Mouse (Mus musculus) forebrain, embryonic 16.5 days (tissue): Measurements from ENCODE around the gene Rabep2. TPM values are rescaled to one million over a fixed set of nuclear protein-coding genes. Genes with fewer than 3 reads are reported as not detected.

Experiments
- ATAC-seq: fragments of 200-750 bp; cut with Nextera tagmentation; 2 replicates; pipeline ENCODE4 v1.8.0; 2017; ENCODE audit warnings: mild to moderate bottlenecking, moderate library complexity
- H3K27ac ChIP-seq: fragments of 300-500 bp; sonication (generic); 2 replicates; pipeline ENCODE4 v1.5.1; 2014; ENCODE audit warnings: low read length, control low read depth
- H3K27me3 ChIP-seq: fragments of 300-500 bp; sonication (generic); replicated peaks from 2 replicates; pipeline ENCODE4 v1.6.1; 2014; ENCODE audit warnings: low read length; ENCODE audit not compliant: control insufficient read depth, insufficient read depth
- H3K36me3 ChIP-seq: fragments of 300-500 bp; sonication (generic); 2 replicates; pipeline ENCODE4 v1.6.1; 2014; ENCODE audit not compliant: control insufficient read depth, insufficient read depth
- H3K4me1 ChIP-seq: fragments of 300-500 bp; sonication (generic); replicated peaks from 2 replicates; pipeline ENCODE4 v1.6.1; 2014; ENCODE audit warnings: low read length; ENCODE audit not compliant: control insufficient read depth, insufficient read depth
- H3K4me2 ChIP-seq: fragments of 300-500 bp; sonication (generic); 2 replicates; pipeline ENCODE4 v1.6.1; 2014; ENCODE audit warnings: mild to moderate bottlenecking, low read length, control low read depth
- H3K4me3 ChIP-seq: fragments of 300-500 bp; sonication (generic); replicated peaks from 2 replicates; pipeline ENCODE4 v1.5.1; 2014; ENCODE audit warnings: mild to moderate bottlenecking, low read length, control low read depth
- H3K9ac ChIP-seq: fragments of 300-500 bp; sonication (generic); replicated peaks from 2 replicates; pipeline ENCODE4 v1.6.1; 2014; ENCODE audit warnings: low read depth, low read length, control low read depth
- H3K9me3 ChIP-seq: fragments of 300-500 bp; sonication (generic); 2 replicates; pipeline ENCODE4 v1.6.1; 2016; ENCODE audit warnings: low read length; ENCODE audit not compliant: control insufficient read depth
- WGBS: fragments of 180-500 bp; shearing (Covaris S2); extraction: QIAGEN DNeasy Blood & Tissue Kit; methylation state at CpG from one replicate; pipeline ENCODE4 v1.1.7; 2014; 5-methylcytosine and 5-hydroxymethylcytosine counted together
- polyA plus RNA-seq: library from polyadenylated mRNA; unstranded; fragments of >200 nt; fragmentation: Nextera tagmentation; extraction: Ambion mirVana; gene quantifications from 2 replicates; pipeline ENCODE4 v1.2.1, GENCODE M21; 2015

Gene Rabep2
- polyA plus RNA-seq, 1 experiment from 2014 or later = 26.5 TPM

- Histone ChIP-seq H3K36me3 (no peaks in the 10 kb centered on the region), H3K4me3 (no peak overlapping the region), H3K4me1 (peaks cover 16% of the 10 kb centered on the region), H3K27me3 (no peaks in the 10 kb centered on the region), H3K4me2 (no peak overlapping the region), H3K27ac (no peak overlapping the region), H3K9ac (no peak overlapping the region), H3K9me3 (no peaks in the 10 kb centered on the region)
- WGBS = 75% methylated on average over 12 of the region's 13 CpGs
- ATAC-seq = no peak
Observed at GRCm38 (mm10) chr7:126427323-126427860, 1.2 kb upstream of the Rabep2 start.

GRCm38 (mm10) chr7:126428154-126428553, 405 bp upstream of the Rabep2 start:
- Histone ChIP-seq H3K9me3 (no peaks in the 10 kb centered on the region), H3K4me2 (peak overlapping the region; percentile 74), H3K27me3 (no peaks in the 10 kb centered on the region), H3K4me1 (peaks cover 16% of the 10 kb centered on the region), H3K27ac (peak overlapping the region; percentile 77), H3K9ac (peak overlapping the region; percentile 85), H3K36me3 (no peaks in the 10 kb centered on the region), H3K4me3 (peak overlapping the region; percentile 83)
- no peak for ATAC-seq
- WGBS = 25% methylated on average over 4 of the region's 4 CpGs

GRCm38 (mm10) chr7:126429503-126429898, 942 bp downstream of the Rabep2 start:
- H3K4me1 ChIP-seq = peaks cover 16% of the 10 kb centered on the region
- H3K4me2 ChIP-seq = peak overlapping the region; percentile 74
- H3K9ac ChIP-seq = peak overlapping the region; percentile 85
- 0 out of 2 replicates have a peak, but pooled peaks have one; percentile 3 for ATAC-seq
- no peaks in the 10 kb centered on the region for H3K9me3 ChIP-seq
- no peak overlapping the region for H3K27ac ChIP-seq
- no peaks in the 10 kb centered on the region for H3K36me3 ChIP-seq
- peak overlapping the region; percentile 83 for H3K4me3 ChIP-seq
- 22% methylated on average over 15 of the region's 15 CpGs for WGBS
- no peaks in the 10 kb centered on the region for H3K27me3 ChIP-seq

GRCm38 (mm10) chr7:126430167-126430566, 1.6 kb downstream of the Rabep2 start:
- no peak overlapping the region; the same call in 1 of the 2 replicates for H3K9ac ChIP-seq
- no peaks in the 10 kb centered on the region for H3K9me3 ChIP-seq
- no peak for ATAC-seq

GRCm38 (mm10) chr7:126434726-126435125, 6.2 kb downstream of the Rabep2 start:
- Histone ChIP-seq H3K9me3 (no peaks in the 10 kb centered on the region), H3K27me3 (no peaks in the 10 kb centered on the region), H3K4me3 (no peak overlapping the region), H3K4me2 (no peak overlapping the region), H3K4me1 (peaks cover 3% of the 10 kb centered on the region), H3K9ac (no peak overlapping the region), H3K36me3 (no peaks in the 10 kb centered on the region), H3K27ac (no peak overlapping the region)
- ATAC-seq = no peak
- 86% methylated on average over 7 of the region's 7 CpGs for WGBS

More at GRCm38 (mm10) chr7:126430167-126430566, 1.6 kb downstream of the Rabep2 start:
- Histone ChIP-seq H3K27ac (no peak overlapping the region), H3K4me3 (no peak overlapping the region), H3K36me3 (no peaks in the 10 kb centered on the region), H3K4me2 (no peak overlapping the region), H3K4me1 (peaks cover 16% of the 10 kb centered on the region), H3K27me3 (no peaks in the 10 kb centered on the region)

- H3K4me3 ChIP-seq = no peak overlapping the region
- H3K4me2 ChIP-seq = no peak overlapping the region
- H3K27me3 ChIP-seq = no peaks in the 10 kb centered on the region
- no peak for ATAC-seq
- H3K4me1 ChIP-seq = no peaks in the 10 kb centered on the region
- H3K9ac ChIP-seq = no peak overlapping the region
- no peaks in the 10 kb centered on the region for H3K9me3 ChIP-seq
- H3K27ac ChIP-seq = no peak overlapping the region
- WGBS = 81% methylated on average over 3 of the region's 3 CpGs
- H3K36me3 ChIP-seq = no peaks in the 10 kb centered on the region
Observed at GRCm38 (mm10) chr7:126435801-126436200, 7.2 kb downstream of the Rabep2 start.

GRCm38 (mm10) chr7:126436851-126437250, 8.3 kb downstream of the Rabep2 start:
- H3K4me1 ChIP-seq = no peaks in the 10 kb centered on the region
- H3K9me3 ChIP-seq = no peaks in the 10 kb centered on the region
- no peak overlapping the region for H3K4me2 ChIP-seq
- no peaks in the 10 kb centered on the region for H3K27me3 ChIP-seq
- peaks cover 2% of the 10 kb centered on the region; the same call in 1 of the 2 replicates for H3K36me3 ChIP-seq
- H3K27ac ChIP-seq = no peak overlapping the region
- no peak overlapping the region for H3K9ac ChIP-seq
- no peak for ATAC-seq
- WGBS = 24% methylated on average over 8 of the region's 8 CpGs
- H3K4me3 ChIP-seq = no peak overlapping the region

- Histone ChIP-seq H3K27ac (no peak overlapping the region), H3K4me3 (no peak overlapping the region), H3K27me3 (no peaks in the 10 kb centered on the region), H3K4me2 (no peak overlapping the region), H3K4me1 (no peaks in the 10 kb centered on the region), H3K36me3 (peaks cover 9% of the 10 kb centered on the region; the same call in 1 of the 2 replicates), H3K9ac (no peak overlapping the region), H3K9me3 (no peaks in the 10 kb centered on the region)
- WGBS = 78% methylated on average over 8 of the region's 9 CpGs
- ATAC-seq = no peak
Observed at GRCm38 (mm10) chr7:126440134-126440533, 11.6 kb downstream of the Rabep2 start.

GRCm38 (mm10) chr7:126443997-126444396, 15.4 kb downstream of the Rabep2 start:
- WGBS = 93% methylated on average over 10 of the region's 10 CpGs
- peaks cover 12% of the 10 kb centered on the region for H3K36me3 ChIP-seq

GRCm38 (mm10) chr7:126444536-126444935, 16.0 kb downstream of the Rabep2 start:
- WGBS = 93% methylated on average over 9 of the region's 9 CpGs
- Histone ChIP-seq H3K9me3 (no peaks in the 10 kb centered on the region), H3K4me2 (no peak overlapping the region), H3K27ac (no peak overlapping the region), H3K36me3 (peaks cover 12% of the 10 kb centered on the region), H3K4me3 (no peak overlapping the region), H3K4me1 (no peaks in the 10 kb centered on the region), H3K9ac (no peak overlapping the region), H3K27me3 (no peaks in the 10 kb centered on the region)
- ATAC-seq = no peak

More at GRCm38 (mm10) chr7:126443997-126444396, 15.4 kb downstream of the Rabep2 start:
- H3K27ac ChIP-seq = no peak overlapping the region
- H3K9me3 ChIP-seq = no peaks in the 10 kb centered on the region
- no peak overlapping the region for H3K9ac ChIP-seq
- no peaks in the 10 kb centered on the region for H3K27me3 ChIP-seq
- ATAC-seq = no peak
- H3K4me1 ChIP-seq = no peaks in the 10 kb centered on the region
- H3K4me2 ChIP-seq = no peak overlapping the region
- H3K4me3 ChIP-seq = no peak overlapping the region
